Mouse (Mus musculus) liver (tissue): ENCODE measurements around the gene Crybg1.
A peak's percentile ranks its signal among the peaks of the same experiment; 100 is the strongest.

ENCODE experiments used
- DNase-seq: peaks from one replicate; pipeline ENCODE4 v3.0.0-alpha.2; 2020; ENCODE audit warnings: mixed read lengths

Gene Crybg1

DNA sequence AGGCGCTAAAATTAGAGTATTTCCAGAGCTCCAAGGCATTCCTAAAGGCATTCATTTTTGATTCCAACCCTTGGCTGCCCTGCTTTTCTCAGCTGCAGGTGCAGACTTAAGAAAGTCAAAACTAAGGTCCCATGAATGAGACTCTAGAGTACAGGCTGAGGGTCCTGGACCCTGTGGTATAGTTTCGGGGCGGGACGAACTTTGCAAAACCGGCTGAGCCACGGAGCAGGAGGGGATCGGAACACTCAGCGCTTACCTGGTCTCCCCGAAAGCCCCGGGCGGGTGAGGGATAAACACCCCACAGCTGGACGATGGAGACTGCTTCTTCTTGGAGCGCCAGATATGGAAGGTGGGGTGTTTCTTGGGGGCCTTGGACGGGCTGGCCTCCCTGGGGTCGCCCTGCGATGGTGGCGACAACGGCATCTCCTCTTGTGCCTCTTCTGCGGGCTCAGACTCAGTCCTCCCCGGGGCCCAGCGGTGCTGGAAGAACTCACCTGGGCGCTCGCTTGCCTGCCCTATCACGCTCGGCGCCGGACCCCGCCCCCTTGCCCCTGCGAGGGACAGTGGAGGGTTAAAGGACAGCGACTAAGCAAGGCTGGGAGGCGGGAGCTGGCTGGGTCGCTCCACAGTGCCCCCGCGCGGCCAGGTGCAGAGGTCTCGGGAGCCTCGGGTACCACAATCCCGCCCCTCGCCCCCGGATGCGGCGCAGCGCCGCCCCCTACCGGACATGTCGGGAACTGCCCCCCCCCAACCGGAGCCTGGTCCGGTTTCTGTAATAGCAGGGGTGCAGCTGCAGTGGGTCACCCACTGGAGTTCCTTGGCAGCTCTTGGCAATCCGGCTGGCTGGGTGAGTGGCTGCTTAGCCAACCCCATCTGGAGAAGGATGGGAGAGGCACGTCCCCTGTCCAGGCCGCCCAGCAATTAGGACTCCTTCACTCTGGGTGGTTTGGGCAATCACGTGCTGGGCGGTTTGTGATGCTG, at the start of gene Crybg1:
Gene Crybg1, minus strand, starts transcription at position 517 of the 981 bp plus-strand sequence.
- peak; percentile 81 for DNase-seq

DNA sequence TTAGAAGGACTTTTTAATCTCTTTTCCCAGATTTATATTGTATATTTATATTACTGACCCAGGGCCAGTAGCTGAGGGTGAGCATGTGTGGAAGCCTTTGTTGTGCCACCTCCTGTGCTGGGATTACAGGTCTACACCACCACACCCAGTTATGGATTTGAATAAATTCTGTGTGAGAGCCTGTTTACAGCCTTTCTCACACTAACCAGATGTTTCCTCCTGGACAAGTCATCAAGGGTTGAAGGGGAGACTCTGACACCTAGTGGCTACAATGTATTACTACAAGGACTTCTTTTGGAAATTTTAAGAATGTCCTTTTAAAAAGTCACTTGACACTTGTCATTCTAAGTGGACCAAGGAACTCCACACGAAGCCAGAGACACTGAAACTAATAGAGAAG, 28.7 kb upstream of the Crybg1 start:
- DNase-seq, result no peak

GRCm38 (mm10) chr10:44176548-44176947, 27.9 kb upstream of the Crybg1 start:
- DNase-seq, result no peak

GRCm38 (mm10) chr10:44176120-44176519, 27.5 kb upstream of the Crybg1 start:
- DNase-seq, result no peak

DNA sequence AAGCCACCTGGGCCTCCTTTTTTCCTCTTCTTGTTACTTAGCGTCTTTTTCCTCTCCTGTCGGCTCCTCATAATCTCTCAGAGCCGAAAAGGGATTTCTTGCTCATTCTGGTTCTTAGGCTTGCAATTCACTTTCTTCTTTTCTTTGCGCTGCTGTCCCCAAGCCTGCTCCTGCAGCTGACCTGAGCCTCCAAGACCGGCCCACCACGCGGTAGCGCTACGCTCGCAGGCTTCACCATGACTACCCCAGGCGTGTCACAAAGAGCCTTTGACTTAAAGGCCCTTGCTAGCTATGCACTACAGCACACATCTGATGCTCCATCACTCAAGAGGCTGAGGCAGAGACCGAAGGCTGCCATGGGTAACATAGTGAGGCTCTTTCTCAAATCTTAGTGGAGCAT, 21.5 kb upstream of the Crybg1 start:
- no peak for DNase-seq

GRCm38 (mm10) chr10:44167061-44167460, 18.4 kb upstream of the Crybg1 start:
- no peak for DNase-seq

GRCm38 (mm10) chr10:44164258-44164975, 15.8 kb upstream of the Crybg1 start:
- DNase-seq, result peak; percentile 65

- no peak for DNase-seq
Observed at GRCm38 (mm10) chr10:44163028-44163427, 14.4 kb upstream of the Crybg1 start.

DNA sequence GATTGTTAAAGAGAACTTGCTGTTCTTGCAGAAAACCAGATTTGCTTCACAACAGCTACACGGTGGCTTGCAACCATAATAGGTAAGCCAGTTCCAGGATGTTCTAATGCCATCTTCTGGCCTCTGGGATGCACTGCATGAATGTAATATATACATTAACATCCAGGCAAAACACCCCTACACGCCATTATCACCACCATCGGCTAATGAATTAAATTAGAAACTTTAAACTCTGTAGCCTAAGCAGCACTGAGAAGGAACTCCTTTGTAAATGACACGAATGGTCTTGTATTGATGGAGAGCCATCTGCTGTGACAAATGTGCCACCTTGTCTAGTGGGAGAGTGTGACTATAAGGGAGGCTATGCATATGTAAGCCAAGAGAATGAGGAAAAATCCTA, 11.5 kb upstream of the Crybg1 start:
- no peak for DNase-seq

DNA sequence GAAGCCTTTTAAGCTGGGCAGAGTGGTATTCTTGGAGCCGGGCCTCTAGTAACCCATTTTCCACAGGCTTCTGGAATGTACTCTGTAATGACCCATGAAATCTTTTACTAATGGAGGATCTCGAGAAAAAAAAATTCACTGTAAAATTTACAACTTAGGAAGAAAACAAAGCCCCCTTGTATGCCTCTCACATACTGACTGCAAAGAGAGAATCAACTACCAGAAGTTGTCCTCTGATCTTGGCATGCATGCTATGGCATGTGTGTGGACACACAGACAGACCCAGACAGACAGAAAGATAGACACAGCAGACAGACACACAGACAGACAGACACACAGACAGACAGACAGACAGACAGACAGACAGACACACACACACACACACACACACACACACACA, 8.8 kb upstream of the Crybg1 start:
- no peak for DNase-seq

GRCm38 (mm10) chr10:44150501-44150900, 1.8 kb upstream of the Crybg1 start:
- DNase-seq, result no peak

DNA sequence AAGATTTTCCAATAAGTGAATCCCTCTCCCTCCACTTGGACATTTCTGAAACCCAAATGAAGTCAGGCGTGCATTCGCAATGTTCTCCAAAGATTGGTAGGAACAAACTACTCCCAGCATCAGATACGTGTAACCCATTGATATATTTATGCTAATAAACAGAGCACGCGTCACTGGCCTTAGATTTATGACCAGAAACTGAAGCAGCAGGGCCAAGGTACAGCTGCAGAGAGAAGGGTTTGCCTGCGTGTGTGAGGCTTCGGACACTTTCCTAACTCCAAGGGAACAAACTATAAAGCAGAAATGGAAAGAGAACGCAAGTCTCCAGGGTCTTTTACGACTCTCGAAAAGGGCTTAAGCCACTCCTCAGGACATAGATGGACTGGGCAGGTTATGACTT, 5.3 kb downstream of the Crybg1 start:
- no peak for DNase-seq

GRCm38 (mm10) chr10:44138137-44138855, 10.4 kb downstream of the Crybg1 start:
- DNase-seq, result no peak

GRCm38 (mm10) chr10:44126047-44126446, 22.6 kb downstream of the Crybg1 start:
- DNase-seq, result no peak

GRCm38 (mm10) chr10:44124400-44124933, 24.2 kb downstream of the Crybg1 start:
- DNase-seq, result no peak

DNA sequence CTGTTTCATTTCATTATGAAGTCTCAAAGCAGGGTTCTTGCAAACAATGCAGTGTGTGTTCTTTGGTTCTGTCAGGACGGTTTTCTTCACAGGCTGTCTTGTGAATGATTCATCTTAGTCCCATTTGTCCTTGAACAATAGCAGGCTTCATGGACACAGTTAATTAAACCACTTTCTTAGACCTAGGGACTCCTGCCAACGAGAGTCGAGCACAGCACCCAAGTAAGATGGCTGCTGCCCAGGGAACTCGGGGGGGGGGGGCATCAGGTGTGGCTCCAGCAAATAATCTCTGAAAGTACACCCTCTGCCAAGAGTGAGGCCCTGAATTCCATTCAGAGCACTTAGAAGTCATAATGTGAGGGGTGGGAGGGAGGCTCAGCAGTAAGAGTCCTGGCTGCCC, 30.0 kb downstream of the Crybg1 start:
- DNase-seq, result no peak

DNA sequence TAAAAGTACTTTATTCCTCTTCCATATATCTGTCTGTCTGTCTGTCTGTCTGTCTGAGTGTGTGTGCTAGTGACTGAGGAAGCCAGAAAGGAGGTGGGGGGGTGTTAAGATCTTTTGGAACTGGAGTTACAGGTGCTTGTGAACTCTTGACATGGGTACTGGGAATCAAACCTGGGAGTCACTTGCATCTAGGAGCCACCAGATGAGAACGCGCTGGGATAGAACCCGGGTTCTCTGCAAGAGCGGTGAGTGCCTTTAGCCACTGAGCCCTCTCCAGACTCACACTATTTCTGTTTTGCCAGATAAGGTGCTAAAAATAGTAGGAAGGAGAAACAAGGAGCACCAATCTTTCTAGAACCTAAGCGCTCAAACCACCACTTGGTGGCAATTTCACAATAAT, 31.9 kb downstream of the Crybg1 start:
- DNase-seq, result no peak

DNA sequence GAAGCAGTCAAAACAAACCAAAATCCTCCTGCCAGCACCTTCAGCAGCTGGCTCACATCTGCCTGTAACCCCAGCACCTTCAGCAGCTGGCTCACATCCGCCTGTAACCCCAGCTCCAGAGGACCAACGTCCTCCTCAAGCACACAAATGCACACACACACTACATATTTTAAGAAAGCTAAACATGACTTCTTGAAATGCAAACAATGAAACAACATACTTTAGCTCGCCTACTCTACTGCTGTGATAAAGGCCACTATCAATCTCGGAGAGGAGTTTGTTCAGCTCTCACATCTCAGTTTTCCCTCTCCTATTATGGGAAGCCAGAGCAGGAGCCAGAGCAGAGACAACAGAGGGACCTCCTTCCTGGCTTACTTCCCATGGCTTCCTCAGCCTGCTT, 34.0 kb downstream of the Crybg1 start:
- no peak for DNase-seq

GRCm38 (mm10) chr10:44112005-44112675, 36.5 kb downstream of the Crybg1 start:
- no peak for DNase-seq

DNA sequence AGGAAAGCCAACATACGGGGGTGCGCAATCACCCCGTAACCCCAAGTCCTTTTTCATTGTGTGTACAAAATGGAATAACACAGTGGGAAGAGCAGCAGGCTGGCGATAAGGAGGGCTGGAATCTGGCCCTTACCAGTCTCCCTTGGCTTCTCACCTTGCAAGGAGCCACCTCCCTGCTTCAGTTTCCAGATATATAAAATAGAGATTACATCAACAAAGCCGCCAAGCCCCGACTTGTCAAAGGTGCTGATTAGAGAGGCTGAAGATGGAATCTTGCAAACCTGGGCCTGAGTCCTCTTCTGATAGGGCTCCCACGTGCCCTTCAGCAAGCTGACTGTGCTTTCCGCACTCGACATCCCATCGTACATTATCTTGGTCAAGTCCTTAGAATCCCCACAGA, 37.5 kb downstream of the Crybg1 start:
- DNase-seq, result no peak

GRCm38 (mm10) chr10:44110460-44110859, 38.2 kb downstream of the Crybg1 start:
- no peak for DNase-seq

- DNase-seq, result no peak
Observed at GRCm38 (mm10) chr10:44094794-44095193, 53.9 kb downstream of the Crybg1 start.
